Mouse (Mus musculus) thymus, adult 2 months (tissue): Measurements from ENCODE around the gene 1700001O22Rik. TPM values are rescaled to one million over a fixed set of nuclear protein-coding genes. Genes with fewer than 3 reads are reported as not detected.

Experiments
- DNase-seq: peaks from one replicate; pipeline ENCODE4 v3.0.0; 2021
- H3K27ac ChIP-seq: fragments of 200-500 bp; 2 replicates; pipeline ENCODE4 v1.5.1; 2012; ENCODE audit warnings: low read length, control low read depth; ENCODE audit not compliant: control insufficient read depth, insufficient read depth
- H3K27me3 ChIP-seq: fragments of 200-500 bp; 2 replicates; pipeline ENCODE4 v1.6.1; 2012; ENCODE audit warnings: mild to moderate bottlenecking, low read length, moderate library complexity, mixed read lengths; ENCODE audit not compliant: control insufficient read depth, insufficient read depth
- H3K36me3 ChIP-seq: fragments of 200-500 bp; 2 replicates; pipeline ENCODE4 v1.6.1; 2012; ENCODE audit warnings: mild to moderate bottlenecking, low read length, moderate library complexity; ENCODE audit not compliant: control insufficient read depth, insufficient read depth
- H3K4me1 ChIP-seq: fragments of 200-500 bp; replicated peaks from 2 replicates; pipeline ENCODE4 v1.6.1; 2012; ENCODE audit warnings: low read length; ENCODE audit not compliant: control insufficient read depth, insufficient read depth
- H3K4me3 ChIP-seq: fragments of 200-500 bp; 2 replicates; pipeline ENCODE4 v1.5.1; 2012; ENCODE audit warnings: mild to moderate bottlenecking, low read length, control low read depth, moderate library complexity; ENCODE audit not compliant: control insufficient read depth, insufficient read depth
- CTCF ChIP-seq: fragments of 200-500 bp; IDR thresholded peaks from 2 replicates; pipeline ENCODE4 v1.5.1; 2012; ENCODE audit warnings: mild to moderate bottlenecking, control low read depth, low read length, moderate library complexity, borderline replicate concordance; ENCODE audit not compliant: control insufficient read depth, poor library complexity, insufficient read depth; ENCODE audit errors: extremely low read depth
- POLR2A ChIP-seq: fragments of 200-500 bp; IDR thresholded peaks from 2 replicates; pipeline ENCODE4 v1.6.1; 2012; ENCODE audit warnings: mild to moderate bottlenecking, low read length, control low read depth, moderate library complexity; ENCODE audit not compliant: control insufficient read depth, poor library complexity, insufficient read depth; ENCODE audit errors: extremely low read depth
- WGBS: fragments of 180-500 bp; shearing (Covaris S2); methylation state at CpG from one replicate; pipeline ENCODE4 v1.1.7; 2018; 5-methylcytosine and 5-hydroxymethylcytosine counted together
- polyA plus RNA-seq: library from polyadenylated mRNA; depleted of rRNA; stranded (reverse); fragments of >200 nt; gene quantifications from 2 replicates; pipeline ENCODE4 v1.2.3, GENCODE M21; 2012

1700001O22Rik gene
- polyA plus RNA-seq, 1 experiment: 4.0 TPM

GRCm38 (mm10) chr2:30845152-30846070 lies 42.0 kb upstream of the 1700001O22Rik start:
- DNase-seq: no peak
- Histone ChIP-seq H3K27me3 (peaks cover 14% of the 10 kb centered on the region; the same call in 1 of the 2 replicates), H3K27ac (no peak overlapping the region), H3K36me3 (no peaks in the 10 kb centered on the region), H3K4me1 (no peaks in the 10 kb centered on the region), H3K4me3 (no peak overlapping the region)
- WGBS: 5% methylated on average over 80 of the region's 80 CpGs
- TF ChIP-seq CTCF (no peak), POLR2A (no peak)

GRCm38 (mm10) chr2:30842615-30843014 lies 39.2 kb upstream of the 1700001O22Rik start:
- Histone ChIP-seq H3K36me3 (no peaks in the 10 kb centered on the region), H3K27me3 (peaks cover 14% of the 10 kb centered on the region; the same call in 1 of the 2 replicates), H3K27ac (no peak overlapping the region), H3K4me3 (no peak overlapping the region), H3K4me1 (no peaks in the 10 kb centered on the region)
- no peak for DNase-seq
- WGBS: 58% methylated on average over 10 of the region's 10 CpGs
- TF ChIP-seq CTCF: no peak
- no peak for TF ChIP-seq POLR2A

GRCm38 (mm10) chr2:30836238-30836990 lies 33.0 kb upstream of the 1700001O22Rik start:
- Histone ChIP-seq H3K4me1 (no peaks in the 10 kb centered on the region), H3K4me3 (no peak overlapping the region), H3K36me3 (no peaks in the 10 kb centered on the region), H3K27ac (no peak overlapping the region), H3K27me3 (no peaks in the 10 kb centered on the region)
- 50% methylated on average over 21 of the region's 21 CpGs for WGBS
- TF ChIP-seq POLR2A (no peak), CTCF (no peak)
- DNase-seq: no peak

- no peaks in the 10 kb centered on the region for H3K27me3 ChIP-seq
- H3K4me1 ChIP-seq: no peaks in the 10 kb centered on the region
- 85% methylated on average over 8 of the region's 10 CpGs for WGBS
- H3K27ac ChIP-seq: no peak within 1 kb of the TSS
- no peak within 1 kb of the TSS for H3K4me3 ChIP-seq
- no peak for TF ChIP-seq CTCF
- TF ChIP-seq POLR2A: no peak
- no peaks in the 10 kb centered on the region for H3K36me3 ChIP-seq
- DNase-seq: no peak
These were observed 31.0 kb upstream of the 1700001O22Rik start, which contains the start of gene Prrx2 for GRCm38 (mm10) chr2:30834373-30835022. TSS of gene Prrx2 (plus strand) at chr2:30834972.

- no peak for TF ChIP-seq CTCF
- TF ChIP-seq POLR2A: no peak
- no peaks in the 10 kb centered on the region for H3K36me3 ChIP-seq
These were observed 30.2 kb upstream of the 1700001O22Rik start for GRCm38 (mm10) chr2:30833644-30834043.

GRCm38 (mm10) chr2:30830283-30830795 lies 26.9 kb upstream of the 1700001O22Rik start, which contains the start of gene Asb6:
TSS of gene Asb6 (minus strand) at chr2:30830333.
- 77% methylated on average over 4 of the region's 4 CpGs for WGBS
- Histone ChIP-seq H3K4me1 (peaks cover 15% of the 10 kb centered on the region), H3K27me3 (no peaks in the 10 kb centered on the region), H3K27ac (no peak within 1 kb of the TSS), H3K4me3 (no peak within 1 kb of the TSS), H3K36me3 (no peaks in the 10 kb centered on the region)
- no peak for DNase-seq
- TF ChIP-seq CTCF: no peak
- no peak for TF ChIP-seq POLR2A

More at GRCm38 (mm10) chr2:30833644-30834043, 30.2 kb upstream of the 1700001O22Rik start:
- no peak overlapping the region for H3K4me3 ChIP-seq
- no peak overlapping the region for H3K27ac ChIP-seq
- 85% methylated on average over 5 of the region's 5 CpGs for WGBS
- no peaks in the 10 kb centered on the region for H3K27me3 ChIP-seq
- H3K4me1 ChIP-seq: no peaks in the 10 kb centered on the region
- no peak for DNase-seq
